Mouse (Mus musculus) G1E-ER4 (cell line): ENCODE data around the gene Ffar2. TPM values are rescaled to one million over a fixed set of nuclear protein-coding genes. Genes with fewer than 3 reads are reported as not detected.

Source experiments
- GATA1 ChIP-seq: IDR thresholded peaks from one replicate; pipeline ENCODE4 v1.8.0; 2012; ENCODE audit warnings: low read length, inconsistent platforms
- polyA plus RNA-seq: library from polyadenylated mRNA; stranded (reverse); fragments of >175 nt; gene quantifications from 2 replicates; pipeline ENCODE4 v1.2.3, GENCODE M21; 2012

The Ffar2 gene
- polyA plus RNA-seq, 1 experiment: not detected

DNA sequence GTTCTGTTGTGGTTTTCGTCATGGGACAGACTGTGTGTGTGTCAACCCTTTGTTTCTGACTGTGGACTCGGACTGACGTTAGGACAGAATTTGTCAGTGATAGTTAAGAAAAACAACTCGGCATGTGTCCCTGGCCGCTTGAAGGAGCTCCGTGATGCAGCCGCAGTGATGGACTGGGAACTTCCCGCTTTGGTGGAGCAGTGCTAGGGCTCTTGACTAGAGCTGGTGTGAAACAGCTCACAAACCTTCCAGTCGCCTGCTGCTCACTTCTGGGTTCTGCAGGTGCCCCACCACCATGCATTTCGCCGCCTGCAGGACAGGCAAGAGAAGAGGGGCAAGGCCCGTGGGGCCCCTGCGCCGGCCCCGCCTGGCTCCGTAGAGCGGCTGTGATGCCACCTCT, 8.7 kb upstream of the Ffar2 start:
- TF ChIP-seq GATA1: no peak

DNA sequence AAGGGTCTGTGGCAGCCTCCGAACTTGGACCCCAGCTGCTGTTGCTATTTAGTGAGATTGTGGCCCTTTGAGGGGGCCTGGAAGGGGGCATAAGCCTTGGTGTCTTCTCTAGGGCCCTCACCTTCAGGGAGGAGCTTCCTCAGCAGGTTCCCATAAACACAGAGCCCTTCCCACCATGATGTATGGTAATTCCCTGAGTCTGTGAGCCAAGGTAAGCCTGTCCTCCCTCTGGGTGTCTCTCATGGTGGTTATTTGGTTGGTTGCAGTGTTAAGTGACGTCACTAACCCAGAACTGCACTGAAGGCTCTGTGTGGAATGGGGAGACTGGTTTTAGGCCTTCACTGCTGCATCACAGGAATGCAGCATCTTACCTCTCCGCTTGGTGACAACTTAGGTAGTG, 5.9 kb upstream of the Ffar2 start:
- no peak for TF ChIP-seq GATA1

GRCm38 (mm10) chr7:30826660-30827059, 3.1 kb upstream of the Ffar2 start:
- no peak for TF ChIP-seq GATA1

- TF ChIP-seq GATA1: no peak
Observed at GRCm38 (mm10) chr7:30824306-30824705, 731 bp upstream of the Ffar2 start.

- no peak for TF ChIP-seq GATA1
Observed at GRCm38 (mm10) chr7:30821532-30821931, 2.0 kb downstream of the Ffar2 start.

GRCm38 (mm10) chr7:30820854-30821445, 2.6 kb downstream of the Ffar2 start:
- TF ChIP-seq GATA1: no peak

DNA sequence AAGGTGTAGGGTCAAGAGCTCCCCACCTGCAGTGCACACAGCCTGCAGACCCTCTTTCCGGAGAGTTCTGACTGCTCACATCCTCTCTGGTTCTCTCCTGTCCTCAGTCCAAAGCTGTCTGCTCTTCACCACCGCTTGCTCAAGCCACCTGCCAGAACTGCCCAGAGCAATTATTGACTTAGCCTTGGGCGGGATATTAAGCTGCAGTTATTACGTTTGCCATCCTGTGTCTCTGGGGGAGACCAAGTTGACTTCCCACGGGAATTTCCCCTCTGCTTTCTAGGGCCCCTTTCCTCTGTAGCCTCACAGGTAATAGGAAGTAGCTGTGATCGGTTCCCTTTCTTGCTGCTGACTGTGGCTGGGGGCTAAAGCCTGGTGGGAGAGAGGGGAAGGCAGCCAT, 3.4 kb downstream of the Ffar2 start:
- TF ChIP-seq GATA1: no peak

- no peak for TF ChIP-seq GATA1
Observed at GRCm38 (mm10) chr7:30812291-30812807, 11.2 kb downstream of the Ffar2 start.

DNA sequence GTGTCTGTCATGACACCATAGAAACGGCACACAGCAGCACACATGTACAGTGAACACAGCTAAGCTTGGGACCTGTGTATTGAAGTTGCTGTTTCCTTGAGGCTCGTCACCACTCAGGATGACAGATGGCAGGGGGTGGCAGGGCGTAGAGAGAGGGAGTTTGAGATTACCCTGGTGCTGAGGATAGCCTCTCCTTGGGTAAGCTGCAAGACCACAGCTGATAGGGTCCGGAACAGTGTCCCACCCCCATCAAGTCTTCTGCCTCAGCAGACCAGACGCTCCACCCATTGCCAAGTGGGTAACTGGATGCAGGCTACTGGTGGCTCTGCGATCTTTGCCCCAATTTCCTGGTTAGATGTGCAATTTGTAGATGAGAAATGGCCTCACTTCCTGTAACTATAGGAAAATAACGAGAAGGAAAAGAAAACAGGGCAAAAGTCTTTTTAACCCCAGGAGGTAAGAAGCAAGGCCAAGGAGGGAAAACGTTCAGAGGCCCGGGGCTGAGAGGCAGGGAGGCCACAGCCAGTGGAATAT, 11.8 kb downstream of the Ffar2 start:
- no peak for TF ChIP-seq GATA1

- no peak for TF ChIP-seq GATA1
Observed at GRCm38 (mm10) chr7:30810319-30810718, 13.3 kb downstream of the Ffar2 start.

DNA sequence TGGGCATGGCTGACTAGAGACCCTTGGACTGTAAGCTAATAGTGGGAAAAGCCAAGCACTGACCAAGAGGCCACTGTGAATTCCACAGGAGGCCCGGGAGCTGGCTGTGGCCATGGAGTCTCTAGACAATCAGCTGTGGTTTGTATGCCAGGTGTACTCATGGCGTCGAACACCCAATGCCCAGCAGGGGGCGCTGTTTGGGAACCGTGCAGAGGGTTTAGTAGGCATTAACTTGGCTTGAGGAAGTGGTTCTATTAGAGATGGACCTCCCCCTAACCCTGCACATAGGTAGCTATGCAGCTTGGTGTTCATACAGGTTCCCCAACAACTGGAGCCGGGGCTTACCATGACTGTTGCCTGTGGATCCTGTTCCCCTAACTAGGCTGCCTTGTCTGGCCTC, 17.7 kb downstream of the Ffar2 start:
- no peak for TF ChIP-seq GATA1

- no peak for TF ChIP-seq GATA1
Observed at GRCm38 (mm10) chr7:30804026-30804715, 19.4 kb downstream of the Ffar2 start.

DNA sequence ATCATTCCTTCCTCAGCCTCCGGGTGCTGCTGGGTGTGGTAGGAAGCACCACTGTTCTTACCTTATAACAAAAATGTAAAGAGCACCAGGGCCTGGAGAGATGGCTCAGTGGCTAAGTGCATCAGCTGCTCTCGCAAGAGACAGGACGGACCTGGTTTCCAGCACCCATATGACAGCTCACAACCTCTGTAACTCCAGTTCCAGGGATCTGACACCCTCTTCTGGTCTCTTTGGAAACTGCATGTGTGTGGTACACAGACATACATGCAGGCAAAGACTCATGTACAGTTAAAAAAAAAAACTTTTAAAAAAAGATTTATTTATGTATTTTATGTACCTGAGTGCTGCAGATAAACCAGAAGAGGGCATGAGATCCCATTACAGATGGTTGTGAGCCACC, 20.3 kb downstream of the Ffar2 start:
- no peak for TF ChIP-seq GATA1

DNA sequence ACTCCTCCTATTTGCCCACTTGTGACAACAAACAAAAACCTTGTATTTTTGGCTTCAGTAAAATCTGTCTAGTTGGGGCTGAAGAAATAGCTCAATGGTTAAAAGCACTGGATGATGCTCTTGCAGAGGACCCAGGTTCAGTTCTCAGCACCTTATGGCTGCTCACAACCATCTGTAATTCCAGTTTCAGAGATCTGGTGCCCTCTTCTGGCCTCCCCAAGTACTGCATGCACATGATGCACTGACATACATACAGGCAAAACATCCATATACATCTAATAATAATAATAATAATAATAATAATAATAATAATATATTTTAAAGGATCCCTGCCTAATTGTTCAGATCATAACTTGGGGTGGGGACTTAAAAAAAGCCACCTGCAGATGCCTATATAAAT, 22.9 kb downstream of the Ffar2 start:
- no peak for TF ChIP-seq GATA1

- no peak for TF ChIP-seq GATA1
Observed at GRCm38 (mm10) chr7:30796790-30797189, 26.8 kb downstream of the Ffar2 start.

DNA sequence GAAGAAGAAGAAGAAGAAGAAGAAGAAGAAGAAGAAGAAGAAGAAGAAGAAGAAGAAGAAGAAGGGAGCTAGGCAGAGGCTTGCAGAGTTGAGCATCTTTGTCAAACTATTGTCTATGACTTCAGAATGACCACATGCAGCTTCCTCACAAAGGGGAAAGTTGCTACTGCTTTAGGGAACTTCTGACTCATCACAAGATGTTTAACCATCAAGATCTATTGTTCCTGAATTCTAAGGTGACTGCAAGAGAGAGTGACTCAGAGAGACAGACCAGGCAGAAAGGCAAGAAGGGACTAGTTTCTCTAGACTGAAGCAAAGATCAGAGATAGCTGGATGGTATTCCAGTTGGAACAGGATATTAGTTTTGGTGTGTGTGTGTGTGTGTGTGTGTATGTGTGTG, 28.7 kb downstream of the Ffar2 start:
- no peak for TF ChIP-seq GATA1

GRCm38 (mm10) chr7:30791921-30792320, 31.7 kb downstream of the Ffar2 start:
- TF ChIP-seq GATA1: no peak

GRCm38 (mm10) chr7:30790141-30790540, 33.4 kb downstream of the Ffar2 start:
- TF ChIP-seq GATA1: no peak
